Mouse (Mus musculus) retina, embryonic 14.5 days (tissue): ENCODE data around the gene Kbtbd3.

Source experiments
- DNase-seq: peaks from one replicate; pipeline ENCODE4 v3.0.0-alpha.2; 2015; ENCODE audit warnings: low spot score

Gene Kbtbd3

GRCm38 (mm10) chr9:4309351-4310085, at the start of gene Kbtbd3, which contains the start of gene Aasdhppt:
Gene Kbtbd3 (plus strand): TSS chr9:4309833.
Gene Aasdhppt (minus strand): TSS chr9:4309471.
- DNase-seq, result peak; percentile 99

DNA sequence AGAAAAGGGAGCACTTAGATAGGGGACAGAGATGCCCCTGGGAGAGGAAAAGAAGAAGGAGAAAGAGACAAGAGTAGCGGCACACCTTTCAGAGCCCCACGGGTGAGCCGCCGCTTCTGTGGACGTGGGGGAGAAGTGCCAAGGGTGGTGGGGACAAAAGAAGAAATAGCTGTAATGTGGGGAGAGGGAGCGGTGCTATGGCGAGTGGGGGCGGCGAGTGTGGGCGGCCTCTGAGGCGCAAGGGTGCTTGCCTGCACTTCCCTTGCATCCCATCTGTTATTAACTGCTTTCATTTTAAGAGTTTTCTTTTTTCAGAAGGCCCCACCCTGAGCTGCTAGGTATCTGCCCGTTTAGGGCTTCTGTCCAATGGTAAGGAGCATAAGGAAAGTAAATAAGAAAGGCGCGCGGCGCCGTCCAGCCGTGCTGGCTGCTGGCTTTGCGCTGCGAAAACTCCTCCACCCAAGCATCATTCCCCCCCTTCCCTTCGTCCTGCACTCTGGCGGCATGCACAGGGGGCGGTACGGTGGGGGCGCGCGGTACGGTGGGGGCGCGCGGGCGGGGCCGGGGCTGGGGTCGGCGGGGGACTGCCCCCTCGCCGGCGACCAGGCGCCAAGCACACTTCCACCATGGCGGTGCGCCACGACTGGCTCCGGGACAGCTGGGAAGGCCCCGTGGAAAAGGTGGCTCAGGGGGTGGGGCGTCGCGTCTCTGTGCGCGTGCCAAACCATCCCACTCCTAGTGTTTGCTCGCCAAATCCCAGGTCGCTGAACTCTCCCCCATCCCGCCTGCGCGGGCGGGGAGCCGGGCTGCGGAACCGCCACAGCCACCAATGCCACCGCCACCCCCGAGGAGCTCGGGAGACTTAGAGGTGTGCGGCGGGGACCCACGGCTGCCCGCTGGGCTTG, 49.5 kb upstream of the Kbtbd3 start:
- DNase-seq, result no peak

DNA sequence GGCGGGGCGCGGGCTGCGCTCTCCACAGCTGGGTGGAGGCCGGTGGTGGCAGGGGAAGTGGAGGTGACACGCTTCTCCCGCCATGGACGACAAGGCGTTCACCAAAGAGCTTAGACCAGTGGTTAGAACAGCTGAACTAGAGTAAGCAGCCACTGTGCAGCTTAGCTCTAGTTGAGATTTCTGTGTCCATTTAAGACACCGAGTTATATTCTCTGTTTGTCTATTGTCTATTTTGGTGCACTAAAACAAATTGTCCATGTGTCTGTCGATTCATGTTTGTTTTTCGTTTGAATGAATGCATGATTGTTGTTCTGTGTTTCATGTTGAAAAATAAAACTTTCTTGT, 48.9 kb upstream of the Kbtbd3 start:
- DNase-seq, result no peak

- no peak for DNase-seq
Measured at GRCm38 (mm10) chr9:4266881-4267280, 42.8 kb upstream of the Kbtbd3 start.

DNA sequence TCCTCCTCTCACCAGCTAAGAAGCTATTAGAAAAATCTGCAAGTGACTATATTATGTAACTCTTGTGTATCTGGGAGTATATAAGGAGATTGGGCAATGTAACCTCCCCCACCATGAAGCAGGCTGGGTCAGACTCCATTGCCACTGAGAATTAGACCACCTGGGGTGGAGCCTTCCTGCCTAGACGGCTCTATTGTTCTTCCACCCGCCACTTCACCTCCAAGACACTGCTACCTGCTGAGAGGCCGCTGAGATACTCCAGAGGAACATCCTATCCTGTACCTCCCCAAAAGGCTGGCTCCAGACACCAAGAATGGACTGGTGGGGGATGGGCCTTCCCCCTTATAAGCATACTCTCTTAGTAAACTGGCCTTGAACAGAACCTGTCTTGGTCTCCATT, 25.8 kb upstream of the Kbtbd3 start:
- DNase-seq, result no peak

- no peak for DNase-seq
Measured at GRCm38 (mm10) chr9:4300466-4300865, 9.2 kb upstream of the Kbtbd3 start.

DNA sequence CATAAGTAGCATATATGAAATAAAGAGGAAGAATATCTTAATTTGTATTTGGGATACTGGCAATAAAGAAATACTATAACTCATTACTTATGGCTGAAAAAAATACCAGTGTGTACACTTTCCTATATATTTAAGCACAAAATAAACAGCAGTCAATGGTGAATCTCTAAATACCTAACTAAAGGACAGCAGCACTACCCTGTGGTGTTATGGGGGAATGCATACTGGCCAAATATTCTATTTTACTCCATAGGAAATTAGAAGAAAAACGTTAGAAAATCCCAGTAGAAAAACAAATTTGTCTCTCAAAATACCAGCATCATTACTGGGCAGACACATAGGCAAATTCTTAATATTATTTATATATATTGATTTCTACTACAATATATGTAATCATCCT, 4.8 kb upstream of the Kbtbd3 start:
- DNase-seq, result peak; percentile 10

- no peak for DNase-seq
Measured at GRCm38 (mm10) chr9:4308628-4309350, 844 bp upstream of the Kbtbd3 start.

GRCm38 (mm10) chr9:4310706-4311105, 1.1 kb downstream of the Kbtbd3 start:
- DNase-seq, result no peak

- DNase-seq, result no peak
Measured at GRCm38 (mm10) chr9:4311162-4311561, 1.5 kb downstream of the Kbtbd3 start.

DNA sequence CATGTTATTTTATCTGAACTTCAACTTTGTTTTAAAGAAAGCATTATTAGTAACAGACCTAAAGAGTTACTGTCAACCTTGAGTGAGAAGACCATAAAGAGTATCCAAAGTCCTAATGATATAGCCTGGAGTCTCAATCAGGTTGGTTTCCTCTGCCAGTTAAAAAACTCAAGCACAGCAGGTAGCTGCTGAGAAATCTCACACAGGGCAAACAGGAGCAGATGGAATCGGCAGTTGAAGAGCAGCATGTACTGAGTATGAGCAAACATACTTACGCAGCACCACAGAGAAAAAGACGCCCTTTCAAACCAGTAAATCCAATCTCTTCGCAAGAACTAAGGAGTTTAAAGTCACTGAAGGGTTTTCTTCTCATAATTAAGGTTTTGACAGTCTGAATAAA, 4.3 kb downstream of the Kbtbd3 start:
- DNase-seq, result no peak

- peak; percentile 40 for DNase-seq
Measured at GRCm38 (mm10) chr9:4315746-4316145, 6.1 kb downstream of the Kbtbd3 start.

- no peak for DNase-seq
Measured at GRCm38 (mm10) chr9:4318939-4319721, 9.5 kb downstream of the Kbtbd3 start.

GRCm38 (mm10) chr9:4353163-4353562, 43.5 kb downstream of the Kbtbd3 start:
- DNase-seq, result no peak

- peak; percentile 99 for DNase-seq
Measured at GRCm38 (mm10) chr9:4375828-4376639, 66.4 kb downstream of the Kbtbd3 start, which contains the start of gene Msantd4. Gene Msantd4 (plus strand): TSS chr9:4376562.

DNA sequence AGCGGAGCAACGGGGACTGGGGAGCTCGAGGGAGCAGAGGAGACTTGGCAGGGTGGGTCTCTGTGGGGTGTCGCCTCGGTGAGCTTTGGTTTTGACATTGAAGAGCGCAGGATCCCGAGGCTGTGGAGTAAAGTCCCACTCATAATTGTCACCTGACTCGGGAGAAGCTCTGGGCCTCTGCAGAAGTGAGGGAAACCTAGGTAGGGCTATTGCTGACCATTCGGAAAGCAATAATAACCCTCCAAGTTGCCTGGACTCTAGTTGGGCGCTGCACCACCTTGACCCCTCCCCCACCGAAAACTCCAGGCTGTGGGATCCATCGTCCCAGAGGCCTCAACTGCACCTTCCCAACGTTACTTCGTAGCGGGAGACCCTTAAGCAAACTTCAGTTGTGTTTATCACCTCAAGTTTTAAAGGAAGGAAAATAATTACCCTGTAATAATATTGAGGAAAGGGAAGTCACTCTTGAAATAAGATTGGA, 67.0 kb downstream of the Kbtbd3 start:
- peak; percentile 48 for DNase-seq
